Mouse (Mus musculus) brown adipose tissue, adult 24 weeks (tissue): ENCODE measurements around the gene Pet117. TPM values are rescaled to one million over a fixed set of nuclear protein-coding genes. Genes with fewer than 3 reads are reported as not detected.

Source experiments
- H3K27ac ChIP-seq: fragments of 200-500 bp; replicated peaks from 2 replicates; pipeline ENCODE4 v1.5.1; 2012; ENCODE audit warnings: low read depth, mild to moderate bottlenecking, low read length
- H3K4me1 ChIP-seq: fragments of 200-500 bp; 2 replicates; pipeline ENCODE4 v1.6.1; 2012; ENCODE audit warnings: low read length, mixed read lengths; ENCODE audit not compliant: control insufficient read depth, insufficient read depth, insufficient read length
- H3K4me3 ChIP-seq: fragments of 200-500 bp; 2 replicates; pipeline ENCODE4 v1.5.1; 2012; ENCODE audit warnings: low read depth, mild to moderate bottlenecking, low read length, moderate library complexity; ENCODE audit not compliant: insufficient read depth
- polyA plus RNA-seq: library from polyadenylated mRNA; stranded (reverse); fragments of >200 nt; gene quantifications from 2 replicates; pipeline ENCODE4 v1.2.4, GENCODE M21; 2012; ENCODE audit not compliant: missing spikeins, insufficient read depth, insufficient read length

Gene Pet117
- polyA plus RNA-seq, 1 experiment = 3.4 TPM

DNA sequence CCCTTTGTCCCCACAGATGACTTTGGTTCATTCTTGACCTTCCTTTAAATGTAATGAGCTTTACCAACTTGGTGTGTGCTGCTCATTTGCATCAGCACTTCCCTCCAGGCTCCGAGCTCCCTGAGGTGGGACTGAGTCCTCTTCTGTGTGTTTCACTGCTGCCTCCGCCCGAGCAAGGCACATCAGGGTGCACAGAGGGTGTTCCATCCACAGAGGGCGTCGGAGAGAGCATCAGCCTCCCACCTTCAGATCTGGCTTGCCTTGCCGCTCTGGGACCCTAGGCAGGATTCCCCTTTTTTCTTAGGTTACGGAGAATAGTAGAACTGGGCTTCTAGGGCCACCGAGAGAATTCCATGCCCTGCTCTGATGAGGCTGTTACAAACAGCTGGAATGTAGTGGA, 48.1 kb downstream of the Pet117 start:
- H3K27ac ChIP-seq = no peak overlapping the region
- H3K4me1 ChIP-seq = no peaks in the 10 kb centered on the region
- H3K4me3 ChIP-seq = no peak overlapping the region

DNA sequence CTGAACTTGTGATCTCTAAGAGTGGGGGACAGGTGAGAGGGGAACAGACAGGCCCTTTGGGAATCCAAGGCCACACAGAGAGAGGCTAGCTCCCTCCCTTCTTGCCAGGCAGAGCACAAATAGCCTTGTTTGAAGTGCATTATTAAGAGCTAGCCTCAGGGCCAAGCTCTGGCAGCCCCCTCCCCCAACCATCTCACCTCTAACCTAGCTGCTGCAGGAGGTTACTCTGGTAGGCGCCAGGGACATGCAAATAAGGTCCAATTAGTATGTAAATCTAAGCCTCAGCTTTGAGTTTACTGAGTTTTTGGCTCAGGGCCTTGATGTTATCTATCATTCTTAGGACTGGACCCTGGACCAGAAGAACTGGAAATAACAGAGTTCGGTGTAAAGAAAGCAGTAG, 49.3 kb downstream of the Pet117 start:
- Histone ChIP-seq H3K4me3 (no peak overlapping the region), H3K27ac (no peak overlapping the region), H3K4me1 (no peaks in the 10 kb centered on the region)

DNA sequence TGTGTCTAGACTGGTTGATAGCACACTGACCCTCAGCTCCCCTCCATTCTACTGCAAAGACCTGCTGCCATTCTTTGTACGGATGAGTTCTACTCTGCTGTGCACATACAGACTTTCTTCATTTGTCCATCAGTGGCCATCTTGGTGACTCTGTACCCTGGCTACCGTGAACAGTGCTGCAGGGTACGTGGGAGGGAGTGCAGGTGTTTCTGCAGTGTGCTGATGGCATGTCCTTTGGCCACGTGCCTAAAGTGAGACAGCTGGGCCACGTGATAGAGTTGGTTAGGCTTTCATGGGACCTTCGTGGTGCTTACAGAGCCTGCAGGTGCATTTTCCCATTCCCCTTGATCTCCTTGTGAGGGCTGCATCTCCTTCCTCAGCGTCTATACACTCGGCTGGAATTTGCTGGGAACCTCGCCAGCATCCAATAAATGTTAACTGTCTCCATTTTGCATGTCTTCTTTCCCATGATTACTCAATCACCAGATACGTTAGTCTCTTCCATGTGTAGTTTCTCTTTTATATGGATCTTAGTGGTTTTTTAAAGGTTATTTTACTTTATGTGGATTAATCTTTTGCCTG, 53.4 kb downstream of the Pet117 start:
- Histone ChIP-seq H3K4me3 (no peak overlapping the region), H3K27ac (no peak overlapping the region), H3K4me1 (no peaks in the 10 kb centered on the region)

Other genes with a start within 250 kb of the Pet117 start
- 21.4 and 26.4 TPM in 2 replicates for gene Mgme1, start 98.3 kb upstream of the Pet117 start, polyA plus RNA-seq
- gene Snx5, start 98.1 kb upstream of the Pet117 start, polyA plus RNA-seq = 65.6 and 89.1 TPM in 2 replicates
- gene Ovol2, start 36.9 kb upstream of the Pet117 start, polyA plus RNA-seq = not detected in 2 replicates
- gene Kat14, start within 50 bp of the Pet117 start, polyA plus RNA-seq = 9.9 and 17.2 TPM in 2 replicates
- gene Dzank1, start 158.4 kb downstream of the Pet117 start, polyA plus RNA-seq = 0.38 and 1.4 TPM in 2 replicates
- gene Polr3f, start 158.7 kb downstream of the Pet117 start, polyA plus RNA-seq = 6.3 and 6.7 TPM in 2 replicates
- gene Rbbp9, start 181.9 kb downstream of the Pet117 start, polyA plus RNA-seq = 29.5 and 46.7 TPM in 2 replicates
- gene Sec23b, start 187.2 kb downstream of the Pet117 start, polyA plus RNA-seq = 23.7 and 25.4 TPM in 2 replicates
- 147 and 151 TPM in 2 replicates for gene Smim26, start 225.1 kb downstream of the Pet117 start, polyA plus RNA-seq
- gene Dtd1, start 230.9 kb downstream of the Pet117 start, polyA plus RNA-seq = 23.6 and 25.9 TPM in 2 replicates